Mouse (Mus musculus): ENCODE data around the gene Pheta2. TPM values are rescaled to one million over a fixed set of nuclear protein-coding genes. Genes with fewer than 3 reads are reported as not detected.

Gene Pheta2
- polyA plus RNA-seq, 1 experiment from 2014 or later: 17.5 TPM

- Histone ChIP-seq H3K4me3 (replicated peaks; ENCODE audit: low read length) (no peak overlapping the region), H3K4me2 (ENCODE audit: low read depth, low read length) (no peak overlapping the region), H3K36me3 (ENCODE audit: control insufficient read depth, insufficient read depth, low read length) (no peaks in the 10 kb centered on the region), H3K27ac (ENCODE audit: low read length) (no peak overlapping the region), H3K9ac (ENCODE audit: low read length) (no peak overlapping the region), H3K27me3 (ENCODE audit: control insufficient read depth, insufficient read depth, low read length) (no peaks in the 10 kb centered on the region), H3K4me1 (ENCODE audit: control insufficient read depth, insufficient read depth, low read length) (peaks cover 12% of the 10 kb centered on the region), H3K9me3 (replicated peaks; ENCODE audit: control insufficient read depth, low read length) (no peaks in the 10 kb centered on the region)
- 87% methylated on average over 5 of the region's 5 CpGs for WGBS
- no peak for ATAC-seq (ENCODE audit: insufficient read depth, low FRiP score)
Observed at GRCm38 (mm10) chr15:82374437-82374836, 35.7 kb downstream of the Pheta2 start.

DNA sequence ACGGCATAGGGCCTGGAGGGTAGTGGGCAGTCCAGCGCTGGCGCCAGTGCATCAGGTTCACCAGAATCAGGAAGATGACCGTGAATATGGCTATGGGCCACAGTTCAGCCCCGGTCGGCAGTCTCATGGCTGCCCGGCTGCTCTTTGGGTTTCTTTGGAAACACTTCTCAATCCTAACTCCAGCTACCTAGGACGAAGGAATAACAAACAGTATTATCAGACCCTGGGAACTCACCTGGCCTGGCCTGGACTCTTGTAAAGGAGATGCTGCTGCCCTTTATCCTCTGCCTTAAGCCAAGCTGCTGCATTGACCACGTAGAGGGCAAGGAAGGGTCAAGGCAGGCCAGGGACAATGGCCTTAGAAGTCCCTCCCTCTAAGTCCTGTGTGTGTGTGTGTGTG lies 37.1 kb downstream of the Pheta2 start:
- Histone ChIP-seq H3K27me3 (ENCODE audit: control insufficient read depth, insufficient read depth, low read length) (no peaks in the 10 kb centered on the region), H3K36me3 (ENCODE audit: control insufficient read depth, insufficient read depth, low read length) (no peaks in the 10 kb centered on the region), H3K9me3 (replicated peaks; ENCODE audit: control insufficient read depth, low read length) (no peaks in the 10 kb centered on the region), H3K4me1 (ENCODE audit: control insufficient read depth, insufficient read depth, low read length) (peaks cover 16% of the 10 kb centered on the region), H3K27ac (ENCODE audit: low read length) (peak overlapping the region; percentile 54; the same call in 1 of the 2 replicates), H3K4me2 (ENCODE audit: low read depth, low read length) (no peak overlapping the region), H3K4me3 (replicated peaks; ENCODE audit: low read length) (no peak overlapping the region), H3K9ac (ENCODE audit: low read length) (no peak overlapping the region)
- WGBS: 86% methylated on average over 9 of the region's 9 CpGs
- ATAC-seq (ENCODE audit: insufficient read depth, low FRiP score): no peak

DNA sequence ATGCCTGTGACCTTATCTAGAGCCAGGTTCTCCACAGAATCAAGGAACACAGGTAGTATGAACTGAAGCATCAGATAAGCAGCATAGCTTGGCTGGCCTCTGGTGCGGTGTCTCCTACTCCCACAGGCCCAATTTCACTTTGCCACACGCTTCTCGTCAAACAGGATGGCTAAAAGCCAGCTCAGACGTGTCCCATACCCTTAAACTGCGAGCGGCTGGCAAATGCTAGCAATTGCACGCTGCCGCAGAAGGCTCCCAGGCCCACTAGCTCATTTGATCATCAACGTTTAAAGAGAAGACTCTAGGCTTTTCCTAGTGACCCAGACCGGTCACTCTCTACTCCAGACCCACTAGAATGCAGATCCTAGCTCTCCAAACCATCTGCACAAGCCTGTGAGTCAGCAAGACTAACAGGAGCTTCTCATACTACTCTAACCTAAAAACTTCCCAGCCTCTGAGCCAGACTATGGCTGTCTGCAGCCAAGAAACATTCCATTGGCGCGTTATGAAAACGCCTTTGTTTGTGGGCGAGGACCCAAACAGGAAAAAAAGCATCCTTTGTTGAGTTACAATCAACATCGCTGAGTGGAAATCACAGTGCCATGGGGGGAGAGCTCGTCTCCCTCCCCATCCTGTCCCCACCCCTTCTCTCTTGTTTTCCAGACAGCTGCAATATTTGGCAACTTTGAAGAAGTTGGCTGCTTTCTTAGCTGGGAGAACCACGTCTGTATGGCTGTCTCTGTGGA lies 37.8 kb downstream of the Pheta2 start:
- Histone ChIP-seq H3K4me2 (ENCODE audit: low read depth, low read length) (no peak overlapping the region), H3K27ac (ENCODE audit: low read length) (peak overlapping the region; percentile 54), H3K4me1 (ENCODE audit: control insufficient read depth, insufficient read depth, low read length) (peaks cover 17% of the 10 kb centered on the region), H3K9ac (ENCODE audit: low read length) (peak overlapping the region; percentile 8; the same call in 1 of the 2 replicates), H3K9me3 (replicated peaks; ENCODE audit: control insufficient read depth, low read length) (no peaks in the 10 kb centered on the region), H3K27me3 (ENCODE audit: control insufficient read depth, insufficient read depth, low read length) (no peaks in the 10 kb centered on the region), H3K36me3 (ENCODE audit: control insufficient read depth, insufficient read depth, low read length) (no peaks in the 10 kb centered on the region), H3K4me3 (replicated peaks; ENCODE audit: low read length) (no peak overlapping the region)
- no peak for ATAC-seq (ENCODE audit: insufficient read depth, low FRiP score)
- 50% methylated on average over 17 of the region's 17 CpGs for WGBS

DNA sequence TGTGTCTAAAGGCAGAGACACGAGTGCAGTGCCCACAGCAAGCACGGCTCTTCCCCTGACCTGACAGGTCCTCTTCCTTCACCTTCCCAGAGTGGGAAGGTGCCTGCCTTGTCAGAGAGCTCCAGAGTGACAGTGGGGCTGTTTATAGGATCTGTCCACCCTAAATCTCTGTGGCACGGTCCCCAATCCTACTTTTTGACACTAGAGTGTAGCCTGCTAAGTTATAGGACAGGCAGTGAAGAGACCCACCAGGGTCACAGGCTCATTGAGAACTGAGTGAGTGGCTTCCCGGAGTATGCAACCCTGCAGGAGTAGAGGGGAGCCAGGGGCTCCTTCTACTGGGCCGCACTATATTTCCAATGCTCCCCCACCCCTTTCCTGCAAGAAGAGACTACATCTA lies 39.0 kb downstream of the Pheta2 start:
- Histone ChIP-seq H3K4me2 (ENCODE audit: low read depth, low read length) (no peak overlapping the region), H3K4me3 (replicated peaks; ENCODE audit: low read length) (no peak overlapping the region), H3K9ac (ENCODE audit: low read length) (no peak overlapping the region), H3K9me3 (replicated peaks; ENCODE audit: control insufficient read depth, low read length) (no peaks in the 10 kb centered on the region), H3K27me3 (ENCODE audit: control insufficient read depth, insufficient read depth, low read length) (no peaks in the 10 kb centered on the region), H3K4me1 (ENCODE audit: control insufficient read depth, insufficient read depth, low read length) (peaks cover 17% of the 10 kb centered on the region), H3K36me3 (ENCODE audit: control insufficient read depth, insufficient read depth, low read length) (no peaks in the 10 kb centered on the region), H3K27ac (ENCODE audit: low read length) (0 out of 2 replicates have a peak overlapping the region, but pooled peaks have one; percentile 9)
- WGBS: 76% methylated on average over 5 of the region's 5 CpGs
- ATAC-seq (ENCODE audit: insufficient read depth, low FRiP score): no peak

GRCm38 (mm10) chr15:82378261-82379180 lies 39.8 kb downstream of the Pheta2 start:
- no peak for ATAC-seq (ENCODE audit: insufficient read depth, low FRiP score)
- no peaks in the 10 kb centered on the region for H3K36me3 ChIP-seq (ENCODE audit: control insufficient read depth, insufficient read depth, low read length)
- peaks cover 17% of the 10 kb centered on the region for H3K4me1 ChIP-seq (ENCODE audit: control insufficient read depth, insufficient read depth, low read length)
- H3K4me2 ChIP-seq (ENCODE audit: low read depth, low read length): peak overlapping the region; percentile 79
- 32% methylated on average over 15 of the region's 15 CpGs for WGBS
- H3K27ac ChIP-seq (ENCODE audit: low read length): peak overlapping the region; percentile 90
- no peaks in the 10 kb centered on the region for H3K27me3 ChIP-seq (ENCODE audit: control insufficient read depth, insufficient read depth, low read length)
- no peaks in the 10 kb centered on the region; the same call in 1 of the 2 replicates for H3K9me3 ChIP-seq (replicated peaks; ENCODE audit: control insufficient read depth, low read length)
- H3K9ac ChIP-seq (ENCODE audit: low read length): peak overlapping the region; percentile 8
- H3K4me3 ChIP-seq (replicated peaks; ENCODE audit: low read length): peak overlapping the region; percentile 25

- 17% methylated on average over 7 of the region's 7 CpGs for WGBS
- 0 out of 2 replicates have a peak, but pooled peaks have one; percentile 12 for ATAC-seq (ENCODE audit: insufficient read depth, low FRiP score)
- no peaks in the 10 kb centered on the region for H3K27me3 ChIP-seq (ENCODE audit: control insufficient read depth, insufficient read depth, low read length)
- H3K27ac ChIP-seq (ENCODE audit: low read length): peak overlapping the region; percentile 90
- peaks cover 17% of the 10 kb centered on the region for H3K4me1 ChIP-seq (ENCODE audit: control insufficient read depth, insufficient read depth, low read length)
- peak overlapping the region; percentile 79 for H3K9ac ChIP-seq (ENCODE audit: low read length)
- H3K4me2 ChIP-seq (ENCODE audit: low read depth, low read length): peak overlapping the region; percentile 79
- no peaks in the 10 kb centered on the region for H3K36me3 ChIP-seq (ENCODE audit: control insufficient read depth, insufficient read depth, low read length)
- no peaks in the 10 kb centered on the region; the same call in 1 of the 2 replicates for H3K9me3 ChIP-seq (replicated peaks; ENCODE audit: control insufficient read depth, low read length)
- peak overlapping the region; percentile 61 for H3K4me3 ChIP-seq (replicated peaks; ENCODE audit: low read length)
Observed at GRCm38 (mm10) chr15:82379511-82379870, 40.7 kb downstream of the Pheta2 start.

GRCm38 (mm10) chr15:82379871-82380713 lies 41.4 kb downstream of the Pheta2 start, which contains the start of gene Cyp2d22:
Gene Cyp2d22, minus strand, starts transcription at chr15:82380260.
- peak; percentile 80 for ATAC-seq (ENCODE audit: insufficient read depth, low FRiP score)
- WGBS: 4% methylated on average over 19 of the region's 24 CpGs

DNA sequence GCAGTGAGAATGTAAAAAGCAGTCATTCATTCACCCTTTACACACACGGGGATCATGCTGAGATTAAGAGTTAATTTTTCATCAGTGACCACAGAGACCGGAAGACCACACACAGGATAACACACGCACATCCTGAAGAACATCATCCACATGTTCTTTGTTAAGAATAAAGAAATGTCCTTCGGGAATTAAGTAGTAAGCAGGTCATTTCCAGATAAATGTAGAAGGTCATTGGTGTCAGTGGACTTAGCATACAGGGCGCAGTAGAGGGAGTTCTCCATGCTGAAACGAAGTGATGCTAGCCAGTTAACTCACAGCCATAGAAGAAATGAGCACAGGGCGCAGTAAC lies 41.9 kb downstream of the Pheta2 start:
- Histone ChIP-seq H3K36me3 (ENCODE audit: control insufficient read depth, insufficient read depth, low read length) (no peaks in the 10 kb centered on the region), H3K27ac (ENCODE audit: low read length) (peak overlapping the region; percentile 10), H3K4me2 (ENCODE audit: low read depth, low read length) (peak overlapping the region; percentile 79), H3K27me3 (ENCODE audit: control insufficient read depth, insufficient read depth, low read length) (no peaks in the 10 kb centered on the region), H3K9me3 (replicated peaks; ENCODE audit: control insufficient read depth, low read length) (no peaks in the 10 kb centered on the region; the same call in 1 of the 2 replicates), H3K4me3 (replicated peaks; ENCODE audit: low read length) (peak overlapping the region; percentile 61), H3K4me1 (ENCODE audit: control insufficient read depth, insufficient read depth, low read length) (peaks cover 17% of the 10 kb centered on the region), H3K9ac (ENCODE audit: low read length) (peak overlapping the region; percentile 56)
- ATAC-seq (ENCODE audit: insufficient read depth, low FRiP score): no peak
- WGBS: 25% methylated on average over 7 of the region's 7 CpGs

More at GRCm38 (mm10) chr15:82379871-82380713, 41.4 kb downstream of the Pheta2 start, which contains the start of gene Cyp2d22:
- Histone ChIP-seq H3K36me3 (ENCODE audit: control insufficient read depth, insufficient read depth, low read length) (no peaks in the 10 kb centered on the region), H3K27ac (ENCODE audit: low read length) (peak within 1 kb of the TSS; percentile 90), H3K27me3 (ENCODE audit: control insufficient read depth, insufficient read depth, low read length) (no peaks in the 10 kb centered on the region), H3K4me3 (replicated peaks; ENCODE audit: low read length) (peak within 1 kb of the TSS; percentile 61), H3K9me3 (replicated peaks; ENCODE audit: control insufficient read depth, low read length) (no peaks in the 10 kb centered on the region; the same call in 1 of the 2 replicates), H3K4me2 (ENCODE audit: low read depth, low read length) (peak within 1 kb of the TSS; percentile 79), H3K9ac (ENCODE audit: low read length) (peak within 1 kb of the TSS; percentile 79), H3K4me1 (ENCODE audit: control insufficient read depth, insufficient read depth, low read length) (peaks cover 17% of the 10 kb centered on the region)
